Mouse (Mus musculus): ENCODE data around the gene Bclaf3. TPM values are rescaled to one million over a fixed set of nuclear protein-coding genes. Genes with fewer than 3 reads are reported as not detected.

Bclaf3 gene
- total and polyA plus RNA-seq, 2 experiments from 2014 or later = 1.1 to 6.1 TPM

- H3K9ac ChIP-seq (replicated peaks; ENCODE audit: low read depth, low read length) = peak overlapping the region; percentile 66
- 0 out of 2 replicates have a peak, but pooled peaks cover 3% of the 10 kb centered on the region for H3K4me1 ChIP-seq (ENCODE audit: control insufficient read depth, insufficient read depth)
- H3K4me2 ChIP-seq (ENCODE audit: low read depth, low read length) = peak overlapping the region; percentile 85
- DNase-seq (ENCODE audit: low spot score) (peak; percentile 9), ATAC-seq (ENCODE audit: insufficient read depth, low read depth) (peak; percentile 70)
- 16% methylated on average over 46 of the region's 56 CpGs for WGBS
- TF ChIP-seq EP300 (IDR thresholded peaks at IDR 0.05; ENCODE audit: low read depth) (no peak), CTCF (IDR thresholded peaks at IDR 0.05; ENCODE audit: low read depth) (no peak)
- peak overlapping the region; percentile 69 for H3K4me3 ChIP-seq (ENCODE audit: low read depth, low read length)
- no peaks in the 10 kb centered on the region for H3K9me3 ChIP-seq (replicated peaks; ENCODE audit: control insufficient read depth, low read length)
- H3K27me3 ChIP-seq (ENCODE audit: control insufficient read depth, insufficient read depth, low read length) = no peaks in the 10 kb centered on the region
- peak overlapping the region; percentile 62 for H3K27ac ChIP-seq (ENCODE audit: low read depth)
- H3K36me3 ChIP-seq (replicated peaks; ENCODE audit: control insufficient read depth, insufficient read depth, low read length) = no peaks in the 10 kb centered on the region
These were observed 101.4 kb downstream of the Bclaf3 start for GRCm38 (mm10) chrX:159627588-159628566.

DNA sequence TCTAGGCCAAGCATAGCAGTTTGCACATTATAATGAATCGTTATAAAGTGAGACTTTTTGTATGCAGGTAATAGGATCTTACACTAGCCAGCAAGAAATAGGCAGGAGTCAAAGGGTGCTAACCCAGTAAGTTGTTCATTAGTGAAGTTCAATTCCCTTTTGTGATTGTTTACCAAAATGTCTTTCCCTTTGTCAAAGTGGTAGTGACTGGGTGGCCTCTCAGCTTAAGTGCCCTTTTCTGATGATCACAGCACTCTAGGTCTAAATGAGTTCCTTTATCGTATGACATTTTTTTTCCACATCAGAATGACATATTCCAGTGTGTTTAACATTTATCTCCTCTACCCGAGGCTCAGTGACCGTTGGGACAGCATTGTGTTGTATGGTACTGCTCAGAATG, 102.1 kb downstream of the Bclaf3 start:
- Histone ChIP-seq H3K9me3 (replicated peaks; ENCODE audit: control insufficient read depth, low read length) (no peaks in the 10 kb centered on the region), H3K4me2 (ENCODE audit: low read depth, low read length) (peak overlapping the region; percentile 85), H3K36me3 (replicated peaks; ENCODE audit: control insufficient read depth, insufficient read depth, low read length) (no peaks in the 10 kb centered on the region), H3K4me1 (ENCODE audit: control insufficient read depth, insufficient read depth) (0 out of 2 replicates have a peak, but pooled peaks cover 3% of the 10 kb centered on the region), H3K27me3 (ENCODE audit: control insufficient read depth, insufficient read depth, low read length) (no peaks in the 10 kb centered on the region), H3K27ac (ENCODE audit: low read depth) (no peak overlapping the region), H3K9ac (replicated peaks; ENCODE audit: low read depth, low read length) (no peak overlapping the region), H3K4me3 (ENCODE audit: low read depth, low read length) (no peak overlapping the region; the same call in 1 of the 2 replicates)
- WGBS = 42% methylated on average over 4 of the region's 4 CpGs
- ATAC-seq (ENCODE audit: insufficient read depth, low read depth) = no peak
- TF ChIP-seq EP300 (IDR thresholded peaks at IDR 0.05; ENCODE audit: low read depth) (no peak), CTCF (IDR thresholded peaks at IDR 0.05; ENCODE audit: low read depth) (no peak)
- DNase-seq (ENCODE audit: low spot score) = no peak

GRCm38 (mm10) chrX:159629203-159629602, 102.7 kb downstream of the Bclaf3 start:
- DNase-seq (ENCODE audit: low spot score) (no peak), ATAC-seq (ENCODE audit: insufficient read depth, low read depth) (no peak)
- Histone ChIP-seq H3K9me3 (replicated peaks; ENCODE audit: control insufficient read depth, low read length) (no peaks in the 10 kb centered on the region), H3K36me3 (replicated peaks; ENCODE audit: control insufficient read depth, insufficient read depth, low read length) (no peaks in the 10 kb centered on the region), H3K9ac (replicated peaks; ENCODE audit: low read depth, low read length) (no peak overlapping the region), H3K4me1 (ENCODE audit: control insufficient read depth, insufficient read depth) (0 out of 2 replicates have a peak, but pooled peaks cover 3% of the 10 kb centered on the region), H3K27ac (ENCODE audit: low read depth) (no peak overlapping the region), H3K4me2 (ENCODE audit: low read depth, low read length) (peak overlapping the region; percentile 85; the same call in 1 of the 2 replicates), H3K4me3 (ENCODE audit: low read depth, low read length) (no peak overlapping the region), H3K27me3 (ENCODE audit: control insufficient read depth, insufficient read depth, low read length) (no peaks in the 10 kb centered on the region)
- 46% methylated on average over 2 of the region's 2 CpGs for WGBS
- no peak for TF ChIP-seq EP300 (IDR thresholded peaks at IDR 0.05; ENCODE audit: low read depth)
- TF ChIP-seq CTCF (IDR thresholded peaks at IDR 0.05; ENCODE audit: low read depth) = no peak

DNA sequence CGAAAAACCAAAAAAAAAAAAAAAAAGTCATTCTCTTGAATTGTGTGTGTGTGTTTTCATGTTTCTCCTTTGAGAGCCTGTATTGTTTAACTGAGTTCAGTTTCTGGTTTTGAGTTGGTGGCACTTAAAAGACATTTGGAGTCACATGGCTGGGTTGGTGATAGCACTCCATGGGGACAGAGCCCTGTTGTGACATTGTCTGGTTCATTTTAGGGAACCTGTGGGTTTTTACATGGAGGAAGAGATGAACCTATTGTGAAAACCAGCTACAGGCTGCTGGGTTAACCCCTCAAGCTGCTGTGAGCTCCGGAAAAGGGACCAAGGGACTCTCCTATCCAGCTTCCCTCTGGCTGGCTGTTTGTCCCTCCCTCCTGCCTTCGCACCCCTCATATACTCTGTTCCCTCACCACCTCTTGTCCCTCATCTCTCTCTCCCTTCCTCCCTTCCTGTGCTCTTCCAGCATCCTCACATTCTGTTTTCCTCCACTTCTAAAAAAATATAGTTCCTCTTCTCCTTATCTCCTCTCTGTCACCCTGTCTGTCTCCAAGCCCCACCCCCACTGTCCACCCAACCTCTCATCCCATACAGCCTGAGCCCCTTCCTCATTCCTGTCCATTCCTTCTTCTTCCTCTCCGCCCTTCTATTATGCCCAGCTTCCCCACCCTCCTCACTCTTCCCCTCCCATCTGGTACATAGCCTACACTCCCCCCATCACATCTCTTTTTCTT, 112.2 kb downstream of the Bclaf3 start:
- no peaks in the 10 kb centered on the region for H3K27me3 ChIP-seq (ENCODE audit: control insufficient read depth, insufficient read depth, low read length)
- no peak overlapping the region for H3K4me3 ChIP-seq (ENCODE audit: low read depth, low read length)
- DNase-seq (ENCODE audit: low spot score) = no peak
- no peaks in the 10 kb centered on the region for H3K36me3 ChIP-seq (replicated peaks; ENCODE audit: control insufficient read depth, insufficient read depth, low read length)
- no peak overlapping the region for H3K27ac ChIP-seq (ENCODE audit: low read depth)
- TF ChIP-seq EP300 (IDR thresholded peaks at IDR 0.05; ENCODE audit: low read depth) (no peak), CTCF (IDR thresholded peaks at IDR 0.05; ENCODE audit: low read depth) (no peak)
- no peak overlapping the region for H3K4me2 ChIP-seq (ENCODE audit: low read depth, low read length)
- 88% methylated on average over 3 of the region's 4 CpGs for WGBS
- H3K4me1 ChIP-seq (ENCODE audit: control insufficient read depth, insufficient read depth) = no peaks in the 10 kb centered on the region
- H3K9ac ChIP-seq (replicated peaks; ENCODE audit: low read depth, low read length) = no peak overlapping the region
- H3K9me3 ChIP-seq (replicated peaks; ENCODE audit: control insufficient read depth, low read length) = no peaks in the 10 kb centered on the region
- no peak for ATAC-seq (ENCODE audit: insufficient read depth, low read depth)

DNA sequence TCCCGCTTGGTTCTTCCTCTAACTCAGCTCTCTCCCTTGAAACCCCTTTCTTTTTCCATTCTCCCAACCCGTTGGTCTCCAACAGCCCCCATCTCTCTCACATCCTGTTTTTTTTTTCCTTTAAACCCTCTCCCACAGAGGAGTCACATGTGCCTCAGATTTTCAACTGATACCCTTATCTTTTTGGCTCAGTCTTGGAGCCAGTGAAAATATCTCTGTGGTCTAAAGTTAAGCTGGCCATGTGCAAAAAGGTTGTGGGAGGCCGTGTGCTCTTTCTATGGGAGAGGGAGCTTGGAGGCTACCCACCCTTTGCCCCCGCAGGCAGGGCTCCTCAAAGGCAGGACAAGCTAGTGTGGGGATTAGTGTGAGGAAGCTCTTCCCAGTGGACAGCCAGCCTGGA, 113.5 kb downstream of the Bclaf3 start:
- ATAC-seq (ENCODE audit: insufficient read depth, low read depth) (no peak), DNase-seq (ENCODE audit: low spot score) (no peak)
- Histone ChIP-seq H3K4me2 (ENCODE audit: low read depth, low read length) (no peak overlapping the region), H3K9me3 (replicated peaks; ENCODE audit: control insufficient read depth, low read length) (no peaks in the 10 kb centered on the region), H3K9ac (replicated peaks; ENCODE audit: low read depth, low read length) (no peak overlapping the region), H3K4me3 (ENCODE audit: low read depth, low read length) (no peak overlapping the region), H3K4me1 (ENCODE audit: control insufficient read depth, insufficient read depth) (no peaks in the 10 kb centered on the region), H3K36me3 (replicated peaks; ENCODE audit: control insufficient read depth, insufficient read depth, low read length) (no peaks in the 10 kb centered on the region), H3K27me3 (ENCODE audit: control insufficient read depth, insufficient read depth, low read length) (no peaks in the 10 kb centered on the region), H3K27ac (ENCODE audit: low read depth) (no peak overlapping the region)
- 51% methylated on average over 4 of the region's 4 CpGs for WGBS
- TF ChIP-seq EP300 (IDR thresholded peaks at IDR 0.05; ENCODE audit: low read depth) = no peak
- TF ChIP-seq CTCF (IDR thresholded peaks at IDR 0.05; ENCODE audit: low read depth) = no peak

Other genes with a start within 250 kb of the Bclaf3 start
- gene Eif1ax, start 154.5 kb upstream of the Bclaf3 start, total RNA-seq (2014; rRNA removed; ENCODE audit: low replicate concordance) = 17.5 and 23.6 TPM in 2 replicates
- gene Eif1ax, start 154.5 kb upstream of the Bclaf3 start, polyA plus RNA-seq (2015; fragmentation: Nextera tagmentation; extraction: Ambion mirVana) = 84.3 and 96.7 TPM in 2 replicates
- 0.04 TPM in 1 of 2 replicates, not detected in the other for gene Map7d2, start 112.1 kb upstream of the Bclaf3 start, total RNA-seq (2014; rRNA removed; ENCODE audit: low replicate concordance)
- gene Map7d2, start 112.1 kb upstream of the Bclaf3 start, polyA plus RNA-seq (2015; fragmentation: Nextera tagmentation; extraction: Ambion mirVana) = 0.53 and 0.56 TPM in 2 replicates
- gene Sh3kbp1, start 100.6 kb downstream of the Bclaf3 start, total RNA-seq (2014; rRNA removed; ENCODE audit: low replicate concordance) = 203 and 255 TPM in 2 replicates
- 231 and 279 TPM in 2 replicates for gene Sh3kbp1, start 100.6 kb downstream of the Bclaf3 start, polyA plus RNA-seq (2015; fragmentation: Nextera tagmentation; extraction: Ambion mirVana)